Mouse (Mus musculus) midbrain, embryonic 11.5 days (tissue): ENCODE measurements at regions not wholly inside any gene's neighbourhood (a gene's known extent, or its start where the extent isn't known, plus 50 kb on each side); places are given as distances from the start of the nearest gene placed in this dataset.
A peak's percentile ranks its signal among the peaks of the same experiment; 100 is the strongest.

Experiments
- ATAC-seq: fragments of 200-750 bp; cut with Nextera tagmentation; 2 replicates; pipeline ENCODE4 v1.8.0; 2017; ENCODE audit warnings: moderate TSS enrichment, moderate library complexity; ENCODE audit not compliant: low FRiP score
- DNase-seq: peaks from one replicate; pipeline ENCODE4 v3.0.0; 2015; ENCODE audit warnings: low spot score; ENCODE audit errors: missing footprints
- H3K27ac ChIP-seq: fragments of 300-500 bp; sonication (generic); 2 replicates; pipeline ENCODE4 v1.5.1; 2014; ENCODE audit warnings: low read depth, low read length
- H3K27me3 ChIP-seq: fragments of 300-500 bp; sonication (generic); 2 replicates; pipeline ENCODE4 v1.6.1; 2014; ENCODE audit warnings: mild to moderate bottlenecking, low read length, moderate library complexity, mixed read lengths; ENCODE audit not compliant: control insufficient read depth, insufficient read depth
- H3K36me3 ChIP-seq: fragments of 300-500 bp; sonication (generic); 2 replicates; pipeline ENCODE4 v1.6.1; 2014; ENCODE audit warnings: mild to moderate bottlenecking, low read length, moderate library complexity, mixed read lengths; ENCODE audit not compliant: control insufficient read depth, insufficient read depth
- H3K4me1 ChIP-seq: fragments of 300-500 bp; sonication (generic); 2 replicates; pipeline ENCODE4 v1.6.1; 2014; ENCODE audit warnings: low read length; ENCODE audit not compliant: control insufficient read depth, insufficient read depth
- H3K4me2 ChIP-seq: fragments of 300-500 bp; sonication (generic); 2 replicates; pipeline ENCODE4 v1.6.1; 2014; ENCODE audit warnings: mild to moderate bottlenecking, moderate library complexity
- H3K4me3 ChIP-seq: fragments of 300-500 bp; sonication (generic); 2 replicates; pipeline ENCODE4 v1.5.1; 2014; ENCODE audit warnings: low read depth, low read length
- H3K9ac ChIP-seq: fragments of 300-500 bp; sonication (generic); 2 replicates; pipeline ENCODE4 v1.6.1; 2014; ENCODE audit warnings: low read length
- H3K9me3 ChIP-seq: fragments of 300-500 bp; sonication (generic); 2 replicates; pipeline ENCODE4 v1.6.1; 2016; ENCODE audit warnings: low read length; ENCODE audit not compliant: control insufficient read depth
- WGBS: fragments of 180-500 bp; shearing (Covaris S2); extraction: QIAGEN DNeasy Blood & Tissue Kit; methylation state at CpG from one replicate; pipeline ENCODE4 v1.1.7; 2014; 5-methylcytosine and 5-hydroxymethylcytosine counted together

DNA sequence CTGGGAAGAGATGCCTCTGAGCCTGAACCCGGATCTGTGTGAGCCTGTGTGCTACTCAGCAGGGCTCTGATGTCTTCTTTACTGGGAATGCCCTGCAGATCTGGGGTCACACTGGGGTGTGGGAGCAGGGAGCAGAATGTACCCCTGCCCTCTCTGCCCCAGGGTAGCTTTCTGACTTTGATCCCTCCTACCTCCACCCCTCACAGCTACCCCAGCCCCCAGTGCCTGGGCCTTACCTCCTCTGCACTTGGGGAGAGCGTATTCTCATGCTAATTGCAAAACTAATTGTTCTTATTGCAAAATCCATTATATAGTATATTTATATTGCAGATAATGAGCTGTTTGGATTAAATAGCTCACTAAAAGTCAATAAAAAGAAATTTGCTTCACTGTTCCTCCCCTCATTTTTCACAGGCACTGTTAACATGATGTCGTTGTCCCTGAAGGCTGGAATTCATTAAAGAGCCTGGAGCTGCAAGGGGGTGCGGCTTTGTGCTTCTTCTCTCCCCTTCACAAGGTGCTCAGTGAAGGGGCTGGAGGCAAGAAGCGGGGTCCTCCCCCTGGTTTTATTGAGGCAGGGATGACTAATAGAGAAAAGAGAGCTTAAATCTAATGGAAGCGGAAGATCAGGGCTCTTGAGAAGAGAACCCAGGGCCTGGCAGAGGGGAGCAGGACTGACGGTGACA, 114.1 kb upstream of the Zc3h12a start:
- no peak for ATAC-seq
- 32% methylated on average over 7 of the region's 7 CpGs for WGBS
- Histone ChIP-seq H3K4me2 (no peak overlapping the region), H3K27ac (no peak overlapping the region), H3K27me3 (no peaks in the 10 kb centered on the region; the same call in 1 of the 2 replicates), H3K9me3 (no peaks in the 10 kb centered on the region), H3K4me1 (peaks cover 2% of the 10 kb centered on the region; the same call in 1 of the 2 replicates), H3K4me3 (no peak overlapping the region), H3K36me3 (no peaks in the 10 kb centered on the region), H3K9ac (no peak overlapping the region)
- no peak for DNase-seq

DNA sequence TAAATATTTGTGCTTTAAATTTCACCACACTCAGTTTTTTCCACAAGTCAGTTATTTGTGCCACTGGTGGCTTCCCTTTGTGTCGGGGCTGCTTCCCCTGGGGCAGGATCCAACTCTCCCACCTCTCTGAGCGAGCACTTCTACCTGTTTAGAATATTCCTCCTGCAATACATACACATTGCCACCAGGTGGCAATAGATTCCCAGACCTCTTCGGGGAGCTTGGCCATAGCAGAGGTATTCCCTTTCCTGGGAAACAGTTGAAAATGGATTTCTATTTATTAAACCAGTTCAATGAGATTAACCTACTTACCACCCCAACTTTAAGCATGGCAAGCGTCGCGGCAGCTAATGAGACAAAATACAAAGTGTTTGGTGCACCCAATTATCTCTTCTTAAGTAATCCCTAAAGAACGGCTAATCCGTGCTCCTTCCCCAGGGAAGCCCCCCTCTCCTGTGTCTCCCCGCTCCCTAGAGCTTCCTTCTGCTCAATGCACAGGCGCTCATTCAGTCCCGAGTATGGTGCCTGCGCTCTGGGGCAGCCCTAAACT, 104.1 kb upstream of the Zc3h12a start:
- H3K27me3 ChIP-seq = no peaks in the 10 kb centered on the region; the same call in none of the 2 replicates

DNA sequence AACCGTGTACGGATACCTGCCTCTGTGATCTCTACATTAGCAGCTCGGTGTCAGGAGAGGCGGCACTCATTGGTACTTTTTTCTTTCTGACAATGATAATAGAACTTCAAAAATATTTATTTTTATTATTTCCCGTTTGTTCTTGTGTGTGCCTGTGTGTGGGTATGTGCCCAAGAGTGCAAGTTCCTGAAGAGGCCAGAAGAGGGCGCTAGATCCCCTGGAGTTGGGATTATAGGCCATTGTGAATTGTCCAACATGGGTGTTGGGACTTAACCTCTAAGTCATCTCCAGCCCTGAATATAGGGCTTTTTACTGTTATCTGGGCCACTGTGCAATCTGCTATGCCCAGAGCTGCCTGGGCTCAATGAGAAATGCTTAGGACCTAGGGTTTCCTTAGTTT, 99.6 kb upstream of the Zc3h12a start:
- Histone ChIP-seq H3K4me3 (no peak overlapping the region), H3K27me3 (no peaks in the 10 kb centered on the region), H3K9me3 (no peaks in the 10 kb centered on the region), H3K27ac (no peak overlapping the region), H3K9ac (no peak overlapping the region), H3K36me3 (no peaks in the 10 kb centered on the region), H3K4me1 (0 out of 2 replicates have a peak, but pooled peaks cover 3% of the 10 kb centered on the region), H3K4me2 (no peak overlapping the region)
- ATAC-seq = no peak
- DNase-seq = no peak
- 92% methylated on average over 6 of the region's 6 CpGs for WGBS

More for the DNA sequence above, 104.1 kb upstream of the Zc3h12a start:
- ATAC-seq (no peak), DNase-seq (peak; percentile 95)
- H3K36me3 ChIP-seq = no peaks in the 10 kb centered on the region
- H3K9me3 ChIP-seq = no peaks in the 10 kb centered on the region
- H3K4me3 ChIP-seq = no peak overlapping the region
- no peak overlapping the region for H3K4me2 ChIP-seq
- 0 out of 2 replicates have a peak, but pooled peaks cover 3% of the 10 kb centered on the region for H3K4me1 ChIP-seq
- no peak overlapping the region for H3K9ac ChIP-seq
- WGBS = 6% methylated on average over 12 of the region's 12 CpGs
- no peak overlapping the region for H3K27ac ChIP-seq

DNA sequence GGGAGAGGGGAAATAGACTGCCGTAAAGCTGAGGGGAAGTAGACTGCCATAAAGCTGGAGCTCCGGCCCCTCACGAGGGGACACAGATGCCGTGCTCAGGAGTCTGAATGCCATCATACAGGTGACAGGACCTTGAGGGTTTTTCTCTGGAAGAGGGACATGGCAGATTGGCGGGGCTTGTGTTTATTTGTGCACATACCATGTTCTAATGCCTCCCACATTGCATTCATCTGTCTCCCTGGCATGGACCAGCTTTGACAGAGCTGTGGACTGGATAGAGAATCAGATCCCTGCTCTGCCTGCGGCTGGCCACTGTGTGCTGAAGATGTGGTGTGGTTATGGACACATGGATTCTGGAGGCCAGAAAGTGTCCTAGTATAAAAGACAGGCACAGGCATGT, 95.3 kb upstream of the Zc3h12a start:
- H3K4me1 ChIP-seq = no peaks in the 10 kb centered on the region
- H3K27ac ChIP-seq = no peak overlapping the region
- no peaks in the 10 kb centered on the region for H3K27me3 ChIP-seq
- H3K9me3 ChIP-seq = no peaks in the 10 kb centered on the region
- no peak for DNase-seq
- H3K9ac ChIP-seq = no peak overlapping the region
- 79% methylated on average over 6 of the region's 6 CpGs for WGBS
- H3K4me3 ChIP-seq = no peak overlapping the region
- H3K36me3 ChIP-seq = no peaks in the 10 kb centered on the region
- no peak overlapping the region for H3K4me2 ChIP-seq
- ATAC-seq = no peak

DNA sequence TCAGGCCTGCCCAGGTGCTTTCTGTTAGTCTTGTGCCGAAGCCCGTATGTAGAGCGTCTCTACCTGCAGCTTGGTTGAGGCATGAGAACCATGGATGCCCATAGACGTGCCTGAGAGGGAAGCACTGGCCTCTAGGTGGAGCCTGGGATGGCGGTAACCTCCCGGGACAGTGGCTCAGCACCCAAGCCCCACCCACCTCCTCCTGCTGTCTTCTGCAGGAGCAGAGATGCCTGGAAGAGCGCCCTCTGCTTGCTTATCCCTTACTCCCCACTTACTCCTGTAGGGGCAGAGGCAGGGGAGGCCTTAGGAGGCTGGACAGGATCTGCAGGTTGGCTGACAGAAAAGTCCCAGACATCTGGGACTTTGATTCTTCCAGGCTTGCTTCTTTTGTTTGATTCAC, 92.7 kb upstream of the Zc3h12a start:
- Histone ChIP-seq H3K4me1 (no peaks in the 10 kb centered on the region), H3K27me3 (no peaks in the 10 kb centered on the region), H3K36me3 (no peaks in the 10 kb centered on the region), H3K9ac (no peak overlapping the region), H3K9me3 (peaks cover 7% of the 10 kb centered on the region; the same call in 1 of the 2 replicates), H3K4me3 (no peak overlapping the region), H3K4me2 (no peak overlapping the region), H3K27ac (no peak overlapping the region)
- ATAC-seq (no peak), DNase-seq (no peak)
- 30% methylated on average over 7 of the region's 7 CpGs for WGBS

DNA sequence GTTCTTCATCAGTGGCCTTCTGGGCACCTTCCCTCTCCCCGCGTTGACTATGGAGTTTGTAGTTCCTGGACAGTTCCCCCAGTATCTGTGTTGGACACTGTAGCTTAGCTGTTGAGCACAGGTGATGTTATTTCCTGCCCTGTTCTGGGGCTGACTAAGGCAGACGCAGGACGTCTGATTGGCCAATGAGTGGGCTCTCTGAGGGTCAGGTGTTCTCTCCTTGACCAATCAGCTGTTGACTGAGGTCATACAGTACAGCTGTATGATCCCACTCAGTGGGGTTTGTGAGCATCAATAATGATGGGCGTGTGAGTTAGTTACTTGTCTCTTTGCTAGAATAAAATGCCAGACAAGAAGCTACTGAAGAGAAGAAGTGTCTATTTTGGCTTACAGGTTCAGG, 91.6 kb upstream of the Zc3h12a start:
- 93% methylated on average over 5 of the region's 5 CpGs for WGBS
- no peak overlapping the region for H3K4me3 ChIP-seq
- no peaks in the 10 kb centered on the region for H3K4me1 ChIP-seq
- no peak overlapping the region for H3K9ac ChIP-seq
- H3K27ac ChIP-seq = no peak overlapping the region
- H3K36me3 ChIP-seq = no peaks in the 10 kb centered on the region
- peaks cover 7% of the 10 kb centered on the region; the same call in 1 of the 2 replicates for H3K9me3 ChIP-seq
- no peak for ATAC-seq
- no peak overlapping the region for H3K4me2 ChIP-seq
- DNase-seq = no peak
- no peaks in the 10 kb centered on the region for H3K27me3 ChIP-seq

DNA sequence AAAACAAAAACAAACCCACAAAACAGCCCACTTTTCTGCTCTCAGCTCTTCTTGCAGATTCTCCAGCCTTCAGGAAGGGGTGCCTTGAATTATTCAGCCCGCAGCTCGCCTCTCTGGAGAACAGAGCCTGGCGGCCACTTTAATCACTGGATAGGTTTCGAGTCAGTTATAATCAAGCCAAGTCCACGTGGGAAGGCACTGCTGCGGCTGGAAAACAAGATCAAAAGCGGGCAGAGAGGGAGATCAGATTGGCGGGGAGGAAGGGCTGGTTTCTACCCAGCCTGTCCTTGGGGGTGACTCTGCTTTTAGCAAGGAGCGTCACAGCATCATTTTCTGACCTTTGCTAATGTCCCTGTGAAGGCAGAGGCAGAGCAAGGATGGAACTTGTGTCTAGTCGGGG, 86.7 kb upstream of the Zc3h12a start:
- Histone ChIP-seq H3K4me1 (no peaks in the 10 kb centered on the region), H3K27ac (no peak overlapping the region), H3K9ac (no peak overlapping the region), H3K9me3 (peaks cover 7% of the 10 kb centered on the region; the same call in 1 of the 2 replicates), H3K27me3 (no peaks in the 10 kb centered on the region), H3K4me2 (no peak overlapping the region), H3K36me3 (no peaks in the 10 kb centered on the region), H3K4me3 (no peak overlapping the region)
- 72% methylated on average over 10 of the region's 10 CpGs for WGBS
- ATAC-seq (no peak), DNase-seq (peak; percentile 26)

DNA sequence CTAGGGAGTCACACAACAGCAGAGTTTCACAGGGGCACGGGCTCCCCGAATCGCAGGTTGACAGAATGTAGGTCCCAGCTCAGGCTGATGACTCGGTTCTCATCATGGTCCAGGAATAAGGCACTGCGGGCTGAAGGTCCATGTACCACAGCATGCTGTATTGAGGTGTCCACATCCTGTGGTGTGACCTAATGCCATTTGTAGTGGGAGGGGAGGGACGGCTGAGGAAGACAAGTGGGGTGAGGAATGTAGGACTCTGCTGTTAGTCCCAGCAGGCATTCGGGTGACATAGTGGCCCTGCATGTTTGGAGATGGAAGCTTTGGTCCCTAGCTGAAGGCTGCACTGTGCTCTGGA, 84.5 kb upstream of the Zc3h12a start:
- Histone ChIP-seq H3K4me3 (no peak overlapping the region), H3K27ac (no peak overlapping the region), H3K4me2 (no peak overlapping the region), H3K36me3 (no peaks in the 10 kb centered on the region), H3K9me3 (peaks cover 7% of the 10 kb centered on the region; the same call in 1 of the 2 replicates), H3K27me3 (no peaks in the 10 kb centered on the region), H3K4me1 (no peaks in the 10 kb centered on the region), H3K9ac (no peak overlapping the region)
- DNase-seq (peak; percentile 41), ATAC-seq (no peak)
- WGBS = 54% methylated on average over 7 of the region's 7 CpGs

DNA sequence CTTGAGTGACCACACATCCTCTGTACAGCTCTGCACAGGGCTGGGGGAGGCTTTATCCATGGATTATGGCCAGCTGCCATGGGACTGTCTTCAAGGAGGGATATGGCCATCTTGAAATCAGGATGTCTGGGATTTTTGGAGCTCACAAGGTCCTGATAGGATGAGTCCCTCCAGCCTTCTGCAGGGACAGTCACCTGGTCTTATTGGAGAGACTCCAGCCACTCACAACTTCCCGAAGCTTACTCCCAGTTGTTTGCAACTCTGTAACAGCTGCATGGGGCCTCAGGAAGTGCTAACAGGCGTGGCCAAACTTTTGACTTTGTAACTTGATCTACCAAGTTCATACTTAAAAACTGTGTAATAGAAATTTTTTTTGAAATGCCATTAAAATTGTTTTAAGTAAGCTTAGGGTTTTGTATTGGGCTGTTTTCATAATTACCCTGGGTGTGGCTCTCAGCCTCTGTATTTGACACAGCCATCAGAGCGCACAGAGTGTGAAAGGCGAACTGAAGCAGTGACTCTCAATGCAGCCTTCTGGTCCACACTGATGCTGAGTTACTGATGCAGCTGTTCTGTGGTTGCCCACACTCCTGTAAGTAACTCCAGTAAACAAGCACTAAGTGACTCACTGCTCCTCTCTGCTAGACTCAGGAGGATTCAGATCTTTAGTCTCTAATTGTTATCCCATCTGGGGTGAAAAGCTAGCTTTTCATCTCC, 84.0 kb upstream of the Zc3h12a start:
- Histone ChIP-seq H3K4me1 (no peaks in the 10 kb centered on the region), H3K4me3 (no peak overlapping the region), H3K27me3 (no peaks in the 10 kb centered on the region), H3K36me3 (no peaks in the 10 kb centered on the region), H3K4me2 (no peak overlapping the region), H3K9me3 (peaks cover 7% of the 10 kb centered on the region; the same call in 1 of the 2 replicates), H3K9ac (no peak overlapping the region), H3K27ac (no peak overlapping the region)
- ATAC-seq = no peak
- DNase-seq = no peak
- 59% methylated on average over 4 of the region's 4 CpGs for WGBS
